Mouse (Mus musculus): ENCODE measurements at regions not wholly inside any gene's neighbourhood (a gene's known extent, or its start where the extent isn't known, plus 50 kb on each side); places are given as distances from the start of the nearest gene placed in this dataset.

DNA sequence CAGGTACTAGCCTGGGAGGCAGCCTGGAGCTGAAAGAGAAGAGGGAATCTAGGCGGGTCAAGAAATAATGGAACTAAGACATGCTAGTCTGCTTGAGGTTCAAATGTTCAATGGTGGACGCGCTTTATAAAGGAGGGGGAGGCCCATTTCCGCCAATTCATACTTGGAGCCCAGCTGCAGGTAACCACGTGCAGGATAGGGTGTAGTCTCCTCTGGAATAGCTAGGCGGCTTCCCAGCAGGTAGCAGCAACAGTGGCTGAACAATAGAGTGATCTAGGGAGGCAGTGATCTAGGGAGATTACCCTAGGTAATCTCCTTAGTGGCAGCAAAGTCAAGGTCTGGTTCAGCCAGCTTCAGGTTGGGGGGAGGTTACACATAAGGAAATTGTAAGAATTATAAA, 134.6 kb downstream of the Sh2d4b start:
- H3K79me2 ChIP-seq (ENCODE audit: control insufficient read depth, insufficient read depth, low read length) = no peaks in the 10 kb centered on the region
- no peaks in the 10 kb centered on the region for H3K4me1 ChIP-seq (ENCODE audit: control insufficient read depth, insufficient read depth, low read length)
- WGBS = 59% methylated on average over 6 of the region's 6 CpGs
- H3K27ac ChIP-seq (replicated peaks; ENCODE audit: insufficient read depth, low read depth, low read length) = no peak overlapping the region
- H3K27me3 ChIP-seq (ENCODE audit: control insufficient read depth, insufficient read depth, low read length) = no peaks in the 10 kb centered on the region
- no peaks in the 10 kb centered on the region for H3K36me3 ChIP-seq (ENCODE audit: control insufficient read depth, insufficient read depth, low read length)
- H3K9ac ChIP-seq (ENCODE audit: low read depth, low read length) = no peak overlapping the region
- no peak for TF ChIP-seq CTCF (IDR thresholded peaks at IDR 0.05; ENCODE audit: low read depth, low read length)
- TF ChIP-seq POLR2A (IDR thresholded peaks at IDR 0.05; ENCODE audit: extremely low read depth, insufficient read depth, low read length) = no peak
- no peak overlapping the region for H3K4me3 ChIP-seq (ENCODE audit: insufficient read depth, low read depth, low read length)
- no peak for DNase-seq (ENCODE audit: extremely low read depth, low read depth, low spot score)

DNA sequence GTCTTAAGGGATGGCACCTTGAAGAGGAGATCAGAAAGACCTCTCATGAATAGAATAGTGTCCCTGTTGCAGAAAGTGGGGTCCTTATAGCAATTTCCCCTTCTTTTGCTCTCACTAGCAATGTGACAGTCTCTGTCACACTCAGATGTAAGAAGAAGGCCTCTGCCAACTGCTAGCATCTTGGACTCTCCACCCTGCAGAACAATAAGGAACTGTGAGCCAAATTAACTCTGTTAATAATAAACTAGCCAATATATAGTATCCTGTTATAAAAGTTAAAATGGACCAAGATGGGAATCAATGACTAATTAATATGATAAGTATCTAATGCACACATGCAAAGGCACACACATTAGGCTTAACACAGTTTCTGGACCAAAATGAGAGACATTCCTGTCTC, 152.5 kb downstream of the Sh2d4b start:
- Histone ChIP-seq H3K4me1 (ENCODE audit: control insufficient read depth, insufficient read depth, low read length) (no peaks in the 10 kb centered on the region), H3K4me3 (ENCODE audit: insufficient read depth, low read depth, low read length) (no peak overlapping the region), H3K36me3 (ENCODE audit: control insufficient read depth, insufficient read depth, low read length) (no peaks in the 10 kb centered on the region), H3K27ac (replicated peaks; ENCODE audit: insufficient read depth, low read depth, low read length) (no peak overlapping the region), H3K27me3 (ENCODE audit: control insufficient read depth, insufficient read depth, low read length) (no peaks in the 10 kb centered on the region; the same call in 1 of the 2 replicates), H3K9ac (ENCODE audit: low read depth, low read length) (no peak overlapping the region), H3K79me2 (ENCODE audit: control insufficient read depth, insufficient read depth, low read length) (no peaks in the 10 kb centered on the region)
- no peak for DNase-seq (ENCODE audit: extremely low read depth, low read depth, low spot score)
- no peak for TF ChIP-seq CTCF (IDR thresholded peaks at IDR 0.05; ENCODE audit: low read depth, low read length)
- TF ChIP-seq POLR2A (IDR thresholded peaks at IDR 0.05; ENCODE audit: extremely low read depth, insufficient read depth, low read length) = no peak

DNA sequence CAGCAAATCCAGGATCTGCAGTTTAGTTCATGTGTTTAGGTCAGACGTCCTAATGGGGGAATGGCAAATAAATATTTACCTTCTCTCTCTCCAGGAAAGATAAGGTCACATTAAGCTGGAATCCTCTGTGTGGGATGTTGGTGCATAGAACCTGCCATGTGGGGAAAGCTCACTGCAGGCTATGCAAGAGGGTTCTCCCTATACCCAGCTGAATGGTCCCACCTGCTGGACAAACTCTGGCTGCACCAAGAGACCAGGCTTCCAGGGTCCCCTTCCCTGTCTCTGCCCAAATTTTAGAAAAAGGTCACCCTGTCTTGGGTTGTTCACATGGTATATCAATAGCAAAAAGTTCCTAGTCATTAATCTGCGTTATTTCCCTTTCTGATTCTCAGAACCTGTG, 161.2 kb downstream of the Sh2d4b start:
- no peaks in the 10 kb centered on the region for H3K27me3 ChIP-seq (ENCODE audit: control insufficient read depth, insufficient read depth, low read length)
- TF ChIP-seq POLR2A (IDR thresholded peaks at IDR 0.05; ENCODE audit: extremely low read depth, insufficient read depth, low read length) (no peak), CTCF (IDR thresholded peaks at IDR 0.05; ENCODE audit: low read depth, low read length) (no peak)
- H3K4me3 ChIP-seq (ENCODE audit: insufficient read depth, low read depth, low read length) = no peak overlapping the region
- no peaks in the 10 kb centered on the region for H3K36me3 ChIP-seq (ENCODE audit: control insufficient read depth, insufficient read depth, low read length)
- WGBS = 47% methylated on average over 2 of the region's 2 CpGs
- no peaks in the 10 kb centered on the region for H3K79me2 ChIP-seq (ENCODE audit: control insufficient read depth, insufficient read depth, low read length)
- DNase-seq (ENCODE audit: extremely low read depth, low read depth, low spot score) = no peak
- H3K9ac ChIP-seq (ENCODE audit: low read depth, low read length) = no peak overlapping the region
- H3K27ac ChIP-seq (replicated peaks; ENCODE audit: insufficient read depth, low read depth, low read length) = no peak overlapping the region
- H3K4me1 ChIP-seq (ENCODE audit: control insufficient read depth, insufficient read depth, low read length) = no peaks in the 10 kb centered on the region

DNA sequence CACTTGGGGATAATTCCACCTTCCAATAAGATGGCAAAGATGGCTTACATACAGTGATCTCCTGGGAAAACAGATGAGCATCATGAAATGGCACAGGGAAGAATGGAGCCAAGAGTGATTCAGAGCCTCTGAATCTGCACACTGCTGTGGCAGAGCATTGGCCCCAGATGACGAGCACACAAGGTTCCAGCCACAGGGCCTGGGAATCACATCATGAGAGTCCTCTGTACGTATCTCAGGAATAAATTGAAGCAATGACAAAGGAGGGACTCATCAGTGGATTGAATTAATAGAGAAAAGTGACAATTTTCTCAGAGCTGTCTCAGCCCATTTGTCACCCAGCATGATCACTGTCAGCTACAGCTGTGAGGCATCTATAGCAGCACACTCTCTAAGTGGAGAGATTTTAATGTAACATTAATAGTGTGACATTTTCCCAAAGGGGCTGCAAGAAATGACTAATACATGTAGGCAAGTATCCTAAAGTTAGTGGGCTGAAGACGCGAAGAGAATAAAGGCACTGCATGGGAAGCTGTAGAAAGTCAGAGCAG, 184.0 kb downstream of the Sh2d4b start:
- Histone ChIP-seq H3K4me3 (ENCODE audit: insufficient read depth, low read depth, low read length) (no peak overlapping the region), H3K4me1 (ENCODE audit: control insufficient read depth, insufficient read depth, low read length) (no peaks in the 10 kb centered on the region), H3K27me3 (ENCODE audit: control insufficient read depth, insufficient read depth, low read length) (no peaks in the 10 kb centered on the region), H3K79me2 (ENCODE audit: control insufficient read depth, insufficient read depth, low read length) (no peaks in the 10 kb centered on the region), H3K36me3 (ENCODE audit: control insufficient read depth, insufficient read depth, low read length) (no peaks in the 10 kb centered on the region), H3K9ac (ENCODE audit: low read depth, low read length) (no peak overlapping the region), H3K27ac (replicated peaks; ENCODE audit: insufficient read depth, low read depth, low read length) (no peak overlapping the region)
- 79% methylated on average over 4 of the region's 4 CpGs for WGBS
- DNase-seq (ENCODE audit: extremely low read depth, low read depth, low spot score) = no peak
- TF ChIP-seq POLR2A (IDR thresholded peaks at IDR 0.05; ENCODE audit: extremely low read depth, insufficient read depth, low read length) = no peak
- no peak for TF ChIP-seq CTCF (IDR thresholded peaks at IDR 0.05; ENCODE audit: low read depth, low read length)

DNA sequence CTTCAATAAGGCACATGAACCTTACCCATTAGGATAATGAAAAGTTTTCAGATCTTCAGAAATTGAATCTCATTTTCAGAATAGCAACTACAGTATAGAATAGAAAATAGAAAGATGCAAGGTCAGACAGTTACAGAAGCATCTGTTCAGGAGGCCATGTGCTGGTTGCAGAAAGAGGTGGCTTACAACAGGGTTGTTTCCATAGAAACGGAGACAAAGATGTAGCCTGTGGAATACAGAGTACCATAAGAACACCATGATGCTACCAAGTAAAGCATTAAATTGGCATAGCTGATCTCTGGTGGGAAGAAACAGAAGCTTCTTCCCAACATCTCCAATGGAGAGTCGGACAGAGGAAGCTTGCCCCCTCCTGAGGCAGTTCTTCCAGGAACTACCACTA, 185.6 kb downstream of the Sh2d4b start:
- no peak for DNase-seq (ENCODE audit: extremely low read depth, low read depth, low spot score)
- H3K79me2 ChIP-seq (ENCODE audit: control insufficient read depth, insufficient read depth, low read length) = no peaks in the 10 kb centered on the region
- no peaks in the 10 kb centered on the region for H3K27me3 ChIP-seq (ENCODE audit: control insufficient read depth, insufficient read depth, low read length)
- no peaks in the 10 kb centered on the region for H3K4me1 ChIP-seq (ENCODE audit: control insufficient read depth, insufficient read depth, low read length)
- no peak overlapping the region for H3K9ac ChIP-seq (ENCODE audit: low read depth, low read length)
- TF ChIP-seq CTCF (IDR thresholded peaks at IDR 0.05; ENCODE audit: low read depth, low read length) = no peak
- no peak for TF ChIP-seq POLR2A (IDR thresholded peaks at IDR 0.05; ENCODE audit: extremely low read depth, insufficient read depth, low read length)
- H3K36me3 ChIP-seq (ENCODE audit: control insufficient read depth, insufficient read depth, low read length) = no peaks in the 10 kb centered on the region
- H3K27ac ChIP-seq (replicated peaks; ENCODE audit: insufficient read depth, low read depth, low read length) = no peak overlapping the region
- WGBS = 67% methylated on average over 2 of the region's 2 CpGs
- H3K4me3 ChIP-seq (ENCODE audit: insufficient read depth, low read depth, low read length) = no peak overlapping the region

DNA sequence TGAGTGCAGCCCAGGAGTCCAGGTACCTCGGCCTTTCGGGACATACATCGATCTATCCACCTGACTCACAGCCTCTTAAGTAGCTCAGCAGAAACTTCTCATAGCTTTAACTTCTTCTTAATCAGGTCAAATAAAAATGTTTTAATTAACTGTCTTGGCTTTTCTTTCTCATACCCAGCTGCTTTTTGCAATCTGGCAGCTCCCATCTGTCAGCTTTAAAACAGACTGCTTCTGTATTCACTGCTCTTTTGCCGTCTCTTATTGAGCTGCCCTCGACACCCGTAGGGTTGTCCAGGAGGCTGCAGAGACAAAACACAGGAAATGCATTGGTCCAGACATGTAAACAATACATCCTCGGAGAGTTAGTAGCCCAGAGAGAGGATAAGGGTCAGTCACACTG, 189.6 kb downstream of the Sh2d4b start:
- Histone ChIP-seq H3K36me3 (ENCODE audit: control insufficient read depth, insufficient read depth, low read length) (no peaks in the 10 kb centered on the region), H3K79me2 (ENCODE audit: control insufficient read depth, insufficient read depth, low read length) (no peaks in the 10 kb centered on the region), H3K27me3 (ENCODE audit: control insufficient read depth, insufficient read depth, low read length) (no peaks in the 10 kb centered on the region), H3K4me3 (ENCODE audit: insufficient read depth, low read depth, low read length) (no peak overlapping the region), H3K4me1 (ENCODE audit: control insufficient read depth, insufficient read depth, low read length) (no peaks in the 10 kb centered on the region), H3K27ac (replicated peaks; ENCODE audit: insufficient read depth, low read depth, low read length) (no peak overlapping the region), H3K9ac (ENCODE audit: low read depth, low read length) (no peak overlapping the region)
- no peak for DNase-seq (ENCODE audit: extremely low read depth, low read depth, low spot score)
- WGBS = 69% methylated on average over 7 of the region's 7 CpGs
- TF ChIP-seq CTCF (IDR thresholded peaks at IDR 0.05; ENCODE audit: low read depth, low read length) (no peak), POLR2A (IDR thresholded peaks at IDR 0.05; ENCODE audit: extremely low read depth, insufficient read depth, low read length) (no peak)
